9 mouse cellular contexts compared by ENCODE assay signal in genomic region chr11:96553091-96553490, GRCm38 (mm10).
DNase-seq lines count a peak whose midpoint lies in the region; ATAC-seq and TF ChIP-seq lines count a peak whose summit lies in the region.
"Had no signal": no experiment of that assay in that cellular context is flagged by ENCODE, and none has a peak within 500 bp of the region (broad histone marks: within the 10 kb centered on the region; RNA-seq: fewer than 3 reads in every experiment).

No protein-coding gene starts in this region.

- TF ChIP-seq POLR2A in spleen, adult 2 months (IDR thresholded peaks at IDR 0.05; ENCODE audit: low read depth, low read length), result no peak

- H3K9me3 ChIP-seq in heart, embryonic 11.5 days (replicated peaks; ENCODE audit: control insufficient read depth, low read length), result no peaks in the 10 kb centered on the region
- H3K9me3 ChIP-seq in kidney, embryonic 15.5 days (replicated peaks), result no peaks in the 10 kb centered on the region
- H3K9me3 ChIP-seq: embryonic facial prominence, embryonic 15.5 days had no signal

- peak; percentile 2; the same call in 1 of the 2 replicates for TF ChIP-seq CTCF in spleen, adult 2 months (IDR thresholded peaks at IDR 0.05; ENCODE audit: extremely low read depth, insufficient read depth, insufficient read length, insufficient replicate concordance)

- no peaks in the 10 kb centered on the region for H3K27me3 ChIP-seq in spleen, adult 2 months (ENCODE audit: control insufficient read depth, insufficient read depth, low read length)
- H3K27me3 ChIP-seq in heart, embryonic 11.5 days (ENCODE audit: control insufficient read depth, insufficient read depth, low read length), result peaks cover 22% of the 10 kb centered on the region
- peaks cover 7% of the 10 kb centered on the region; the same call in 1 of the 2 replicates for H3K27me3 ChIP-seq in kidney, embryonic 15.5 days

- no peak overlapping the region for H3K9ac ChIP-seq in heart, embryonic 11.5 days (ENCODE audit: low read depth, low read length)
- H3K9ac ChIP-seq in kidney, embryonic 15.5 days, result no peak overlapping the region
- H3K9ac ChIP-seq: embryonic facial prominence, embryonic 15.5 days had no signal

- ATAC-seq in heart, embryonic 11.5 days (replicated peaks; ENCODE audit: insufficient number of reproducible peaks, low FRiP score, low TSS enrichment), result no peak
- no peak for ATAC-seq in kidney, embryonic 15.5 days (replicated peaks; ENCODE audit: low FRiP score)

- DNase-seq in spleen, adult 2 months (ENCODE audit: low read depth in 1 of 2, low spot score in 2 of 2), result peak; percentile 11 to 27
- no peak for DNase-seq in spleen, adult 12 weeks (ENCODE audit: low spot score)
- DNase-seq in c-Kit-positive CD71-positive TER-119-negative erythroid progenitor cells, embryonic 14.5 days (ENCODE audit: low read depth), result peak; percentile 14
- DNase-seq in lung, postnatal 14 days, result peak; percentile 53
- DNase-seq in right cerebral cortex, postnatal 4 days, result peak; percentile 13
- no peak for DNase-seq in urinary bladder, postnatal 4 days (ENCODE audit: low spot score in 2 of 2)

- peak overlapping the region; percentile 46 for H3K4me2 ChIP-seq in heart, embryonic 11.5 days
- H3K4me2 ChIP-seq in kidney, embryonic 15.5 days, result peak overlapping the region; percentile 45
- H3K4me2 ChIP-seq: embryonic facial prominence, embryonic 15.5 days had no signal

- H3K36me3 ChIP-seq in spleen, adult 2 months (ENCODE audit: control insufficient read depth, insufficient read depth, low read length), result no peaks in the 10 kb centered on the region
- no peaks in the 10 kb centered on the region for H3K36me3 ChIP-seq in heart, embryonic 11.5 days (ENCODE audit: control insufficient read depth, insufficient read depth, low read length)
- no peaks in the 10 kb centered on the region for H3K36me3 ChIP-seq in kidney, embryonic 15.5 days
- H3K36me3 ChIP-seq: embryonic facial prominence, embryonic 15.5 days had no signal

- H3K4me1 ChIP-seq in spleen, adult 2 months (ENCODE audit: control insufficient read depth, insufficient read depth, insufficient read length), result no peaks in the 10 kb centered on the region
- H3K4me1 ChIP-seq in heart, embryonic 11.5 days (ENCODE audit: control insufficient read depth, insufficient read depth, low read length), result no peaks in the 10 kb centered on the region
- peaks cover 26% of the 10 kb centered on the region for H3K4me1 ChIP-seq in kidney, embryonic 15.5 days
- H3K4me1 ChIP-seq: embryonic facial prominence, embryonic 15.5 days had no signal

- no peak overlapping the region for H3K4me3 ChIP-seq in spleen, adult 2 months (ENCODE audit: extremely low read depth, insufficient read depth, insufficient read length)
- H3K4me3 ChIP-seq in heart, embryonic 11.5 days (ENCODE audit: low read depth, low read length), result no peak overlapping the region
- peak overlapping the region; percentile 22; the same call in 1 of the 2 replicates for H3K4me3 ChIP-seq in kidney, embryonic 15.5 days (replicated peaks)
- H3K4me3 ChIP-seq: embryonic facial prominence, embryonic 15.5 days had no signal

- H3K27ac ChIP-seq in spleen, adult 2 months (ENCODE audit: insufficient read depth, low read length), result no peak overlapping the region
- no peak overlapping the region for H3K27ac ChIP-seq in heart, embryonic 11.5 days (ENCODE audit: low read depth, low read length)
- no peak overlapping the region for H3K27ac ChIP-seq in kidney, embryonic 15.5 days
- H3K27ac ChIP-seq: embryonic facial prominence, embryonic 15.5 days had no signal

- WGBS in spleen, adult 2 months, result 26% methylated on average over 15 of the region's 15 CpGs
- 16% methylated on average over 15 of the region's 15 CpGs for WGBS in heart, embryonic 11.5 days (ENCODE audit: insufficient replicate concordance)
- WGBS in kidney, embryonic 15.5 days, result 10% methylated on average over 15 of the region's 15 CpGs

Comparison
In these comparisons a context has a peak if more than half of its experiments do, and no peak if none do; other contexts are left out.
1. DNase-seq: peak in spleen, adult 2 months (2 of 2), c-Kit-positive CD71-positive TER-119-negative erythroid progenitor cells, embryonic 14.5 days (single experiment), lung, postnatal 14 days (single experiment) and right cerebral cortex, postnatal 4 days (single experiment); none in spleen, adult 12 weeks (single experiment) and urinary bladder, postnatal 4 days (0 of 2).